Mouse (Mus musculus) CH12.LX (cell line): ENCODE data around the gene Fam222b. TPM values are rescaled to one million over a fixed set of nuclear protein-coding genes. Genes with fewer than 3 reads are reported as not detected.
A peak's percentile ranks its signal among the peaks of the same experiment; 100 is the strongest.

Source experiments
- DNase-seq: peaks from one replicate; pipeline ENCODE4 v3.0.0-alpha.2; 2013; ENCODE audit errors: extremely low read depth
- H3K27ac ChIP-seq: 2 replicates; pipeline ENCODE4 v1.5.1; 2012; ENCODE audit warnings: low read depth, mild to moderate bottlenecking, control low read depth, moderate library complexity; ENCODE audit not compliant: insufficient read depth
- H3K27me3 ChIP-seq: replicated peaks from 2 replicates; pipeline ENCODE3; 2012; ENCODE audit warnings: inconsistent platforms
- H3K36me3 ChIP-seq, 2 experiments: replicated peaks in 1 of 2; 2 replicates each; pipeline versions ENCODE3 to v1.6.1; 2012; ENCODE audit warnings: inconsistent platforms in 1 of 2, low read length in 1 of 2, mild to moderate bottlenecking in 1 of 2, mixed read lengths in 1 of 2, moderate library complexity in 1 of 2; ENCODE audit not compliant: control insufficient read depth in 1 of 2, insufficient read depth in 1 of 2
- H3K4me1 ChIP-seq, 2 experiments: 2 replicates each; pipeline ENCODE4 v1.6.1; 2012; ENCODE audit warnings: inconsistent platforms in 1 of 2, moderate library complexity in 1 of 2; ENCODE audit not compliant: insufficient read depth in 2 of 2, control insufficient read depth in 1 of 2
- H3K4me2 ChIP-seq: 2 replicates; pipeline ENCODE4 v1.6.1; 2012; ENCODE audit warnings: low read depth, mild to moderate bottlenecking, control low read depth; ENCODE audit not compliant: poor library complexity, insufficient read depth, severe bottlenecking
- H3K4me3 ChIP-seq, 3 experiments: fragments of 150-350 bp in 1 of 3; sonication (generic) in 1 of 3; replicated peaks in 1 of 3; 2 replicates each; pipeline versions ENCODE3 to v1.5.1; 2011 to 2012; ENCODE audit warnings: low read depth in 2 of 3, low read length in 2 of 3, mild to moderate bottlenecking in 2 of 3, moderate library complexity in 2 of 3, control low read depth in 1 of 3, improper control_type of control experiment in 1 of 3, inconsistent platforms in 1 of 3, mixed read lengths in 1 of 3; ENCODE audit not compliant: poor library complexity in 1 of 3
- H3K79me2 ChIP-seq: replicated peaks from 2 replicates; pipeline ENCODE4 v1.6.1; 2012; ENCODE audit warnings: mild to moderate bottlenecking, moderate library complexity; ENCODE audit not compliant: control insufficient read depth, poor library complexity, insufficient read depth, severe bottlenecking; ENCODE audit errors: extremely low read depth
- H3K9ac ChIP-seq: 2 replicates; pipeline ENCODE4 v1.6.1; 2012; ENCODE audit warnings: low read depth, mild to moderate bottlenecking, control low read depth, moderate library complexity; ENCODE audit not compliant: insufficient read depth
- H3K9me3 ChIP-seq: replicated peaks from 2 replicates; pipeline ENCODE3; 2012; ENCODE audit warnings: low read length, inconsistent platforms, mixed read lengths
- CHD1 ChIP-seq: IDR thresholded peaks from 2 replicates; pipeline ENCODE4 v1.6.1; 2012; ENCODE audit warnings: low read depth, low read length, improper control_type of control experiment, inconsistent platforms
- E2F4 ChIP-seq: IDR thresholded peaks from 2 replicates; pipeline ENCODE4 v1.6.1; 2011; ENCODE audit warnings: low read depth, low read length, improper control_type of control experiment; ENCODE audit not compliant: insufficient replicate concordance
- EP300 ChIP-seq: IDR thresholded peaks from 2 replicates; pipeline ENCODE4 v1.6.1; 2011; ENCODE audit warnings: low read length, improper control_type of control experiment
- ETS1 ChIP-seq: conservative IDR thresholded peaks from 2 replicates; pipeline ENCODE4 v1.6.1; 2012; ENCODE audit warnings: low read depth, mild to moderate bottlenecking, inconsistent platforms, low read length, improper control_type of control experiment, moderate library complexity
- GABPA ChIP-seq: IDR thresholded peaks from 2 replicates; pipeline ENCODE4 v1.6.1; 2012; ENCODE audit warnings: low read depth, low read length, improper control_type of control experiment, inconsistent platforms; ENCODE audit not compliant: insufficient replicate concordance
- HCFC1 ChIP-seq: IDR thresholded peaks from 2 replicates; pipeline ENCODE4 v1.6.1; 2012; ENCODE audit warnings: low read depth, mild to moderate bottlenecking, inconsistent platforms, low read length, improper control_type of control experiment
- IRF4 ChIP-seq: IDR thresholded peaks from 2 replicates; pipeline ENCODE4 v1.6.1; 2014; ENCODE audit warnings: low read depth, mild to moderate bottlenecking, inconsistent platforms, low read length, improper control_type of control experiment
- JUN ChIP-seq: IDR thresholded peaks from 2 replicates; pipeline ENCODE4 v1.6.1; 2011; ENCODE audit warnings: low read depth, mild to moderate bottlenecking, low read length, improper control_type of control experiment, moderate library complexity; ENCODE audit not compliant: insufficient read depth
- KAT2A ChIP-seq: IDR thresholded peaks from 2 replicates; pipeline ENCODE4 v1.6.1; 2012; ENCODE audit warnings: low read length, improper control_type of control experiment, inconsistent platforms; ENCODE audit not compliant: insufficient replicate concordance
- MAZ ChIP-seq: IDR thresholded peaks from 2 replicates; pipeline ENCODE4 v1.6.1; 2012; ENCODE audit warnings: low read depth, mild to moderate bottlenecking, inconsistent platforms, low read length, improper control_type of control experiment, moderate library complexity
- MEF2A ChIP-seq: IDR thresholded peaks from 2 replicates; pipeline ENCODE4 v1.6.1; 2014; ENCODE audit warnings: low read depth, mild to moderate bottlenecking, inconsistent platforms, low read length, improper control_type of control experiment, borderline replicate concordance
- MXI1 ChIP-seq: IDR thresholded peaks from 2 replicates; pipeline ENCODE4 v1.6.1; 2011; ENCODE audit warnings: mild to moderate bottlenecking, low read depth, low read length, improper control_type of control experiment
- MYC ChIP-seq: IDR thresholded peaks from 2 replicates; pipeline ENCODE4 v1.6.1; 2011; ENCODE audit warnings: low read depth, mild to moderate bottlenecking, improper control_type of control experiment, low read length
- NELFE ChIP-seq: IDR thresholded peaks from 2 replicates; pipeline ENCODE4 v1.6.1; 2011; ENCODE audit warnings: low read depth, low read length, improper control_type of control experiment
- NRF1 ChIP-seq: IDR thresholded peaks from 2 replicates; pipeline ENCODE4 v1.6.1; 2014; ENCODE audit warnings: low read depth, mild to moderate bottlenecking, inconsistent platforms, low read length, improper control_type of control experiment, moderate library complexity
- RAD21 ChIP-seq: IDR thresholded peaks from 2 replicates; pipeline ENCODE4 v1.6.1; 2011; ENCODE audit warnings: low read depth, mild to moderate bottlenecking, low read length, improper control_type of control experiment, moderate library complexity
- SMC3 ChIP-seq: IDR thresholded peaks from 2 replicates; pipeline ENCODE4 v1.6.1; 2011; ENCODE audit warnings: low read depth, low read length, improper control_type of control experiment
- TCF12 ChIP-seq: IDR thresholded peaks from 2 replicates; pipeline ENCODE4 v1.6.1; 2014; ENCODE audit warnings: low read depth, mild to moderate bottlenecking, inconsistent platforms, low read length, improper control_type of control experiment
- UBTF ChIP-seq: IDR thresholded peaks from 2 replicates; pipeline ENCODE4 v1.6.1; 2012; ENCODE audit warnings: low read depth, mild to moderate bottlenecking, inconsistent platforms, low read length, improper control_type of control experiment, moderate library complexity
- USF1 ChIP-seq: IDR thresholded peaks from 2 replicates; pipeline ENCODE4 v1.6.1; 2014; ENCODE audit warnings: low read depth, mild to moderate bottlenecking, inconsistent platforms, low read length, improper control_type of control experiment
- USF2 ChIP-seq: conservative IDR thresholded peaks from 2 replicates; pipeline ENCODE4 v1.6.1; 2011; ENCODE audit warnings: low read depth, low read length, improper control_type of control experiment
- ZC3H11A ChIP-seq: IDR thresholded peaks from 2 replicates; pipeline ENCODE4 v1.6.1; 2012; ENCODE audit warnings: low read depth, mild to moderate bottlenecking, inconsistent platforms, low read length, improper control_type of control experiment
- ZKSCAN1 ChIP-seq: IDR thresholded peaks from 2 replicates; pipeline ENCODE4 v1.6.1; 2012; ENCODE audit warnings: low read depth, inconsistent platforms, low read length, improper control_type of control experiment, borderline replicate concordance
- ZMIZ1 ChIP-seq: IDR thresholded peaks from 2 replicates; pipeline ENCODE4 v1.6.1; 2012; ENCODE audit warnings: low read depth, mild to moderate bottlenecking, inconsistent platforms, low read length, improper control_type of control experiment
- ZNF384 ChIP-seq: IDR thresholded peaks from 2 replicates; pipeline ENCODE4 v1.6.1; 2012; ENCODE audit warnings: low read depth, low read length, improper control_type of control experiment, inconsistent platforms
- dilution Hi-C: fragments of 300-500 bp; cut with MboI; formaldehyde crosslinking; loops from 2 replicates; pipeline ENCODE4 v1.14.3; 2020; ENCODE audit warnings: low sequenced_read_pairs; ENCODE audit not compliant: extremely low pct_unique_long_range_greater_than_20kb, extremely low pct_ligation_motif_present
- in situ Hi-C: fragments of 300-500 bp; cut with MboI; formaldehyde crosslinking; loops from 3 replicates; pipeline ENCODE4 v1.14.3; 2019; ENCODE audit warnings: low sequenced_read_pairs, low pct_ligation_motif_present, low pct_unique_long_range_greater_than_20kb, mixed read lengths
- polyA plus RNA-seq: library from polyadenylated mRNA; unstranded; fragments of >175 nt; gene quantifications from 2 replicates; pipeline ENCODE4 v1.2.1, GENCODE M21; 2012; ENCODE audit warnings: low read depth; ENCODE audit not compliant: insufficient read length
- total RNA-seq, 2 experiments: library from RNA; depleted of rRNA; stranded (reverse); fragments of 300-350 nt in 1 of 2; fragments of >200 nt in 1 of 2; gene quantifications; 2 replicates each; pipeline ENCODE4 v1.2.3; 2012 to 2014

Gene Fam222b
- total and polyA plus RNA-seq, 3 experiments = 5.9 to 34.4 (median 8.7) TPM

DNA sequence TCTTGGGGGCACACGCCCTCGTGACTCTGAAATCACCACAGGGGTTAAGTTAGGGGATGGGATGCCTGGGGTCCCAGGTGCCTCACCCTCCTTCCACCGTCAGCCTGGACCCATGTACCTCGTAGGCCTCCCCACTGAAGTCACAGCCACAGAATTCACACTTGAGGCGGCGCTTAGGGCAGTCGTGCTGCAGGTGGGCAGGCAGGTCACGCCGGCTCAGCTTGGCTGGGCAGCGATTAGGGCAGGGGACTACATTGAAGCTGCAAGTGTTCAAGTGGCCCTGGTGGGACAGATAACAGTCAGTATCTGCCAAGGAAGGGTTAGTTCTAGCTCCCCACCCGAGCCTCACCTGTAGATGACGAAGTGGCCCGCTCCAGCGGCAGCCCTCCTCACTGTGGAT, 66.7 kb downstream of the Fam222b start:
- H3K4me3 ChIP-seq = no peak overlapping the region
- TF ChIP-seq NELFE (no peak), EP300 (no peak), MXI1 (no peak), GABPA (no peak), SMC3 (no peak), JUN (no peak), ZKSCAN1 (no peak), USF1 (no peak), MEF2A (no peak), ZNF384 (no peak), ETS1 (no peak), E2F4 (no peak), RAD21 (no peak), ZC3H11A (no peak), KAT2A (no peak), CHD1 (no peak), MAZ (no peak)
- H3K4me1 ChIP-seq = peaks cover 24 to 51% of the 10 kb centered on the region in 2 experiments
- DNase-seq = no peak
- peaks cover 33% of the 10 kb centered on the region for H3K79me2 ChIP-seq
- H3K27me3 ChIP-seq = no peaks in the 10 kb centered on the region
- peak overlapping the region; percentile 10; the same call in 1 of the 2 replicates for H3K27ac ChIP-seq
- H3K36me3 ChIP-seq = peaks cover 53 to 64% of the 10 kb centered on the region in 2 experiments
- in situ Hi-C loops = no loop called here
- H3K9me3 ChIP-seq = no peaks in the 10 kb centered on the region
- no peak overlapping the region for H3K4me2 ChIP-seq
- H3K9ac ChIP-seq = no peak overlapping the region
- dilution Hi-C loops = no loop called here

GRCm38 (mm10) chr11:78161968-78162367, 67.5 kb downstream of the Fam222b start:
- Histone ChIP-seq H3K4me3 (no peak overlapping the region), H3K79me2 (peaks cover 33% of the 10 kb centered on the region), H3K9ac (no peak overlapping the region), H3K9me3 (no peaks in the 10 kb centered on the region), H3K4me1 (peaks cover 24 to 52% of the 10 kb centered on the region in 2 experiments), H3K36me3 (peaks cover 46 to 59% of the 10 kb centered on the region in 2 experiments), H3K27me3 (no peaks in the 10 kb centered on the region), H3K4me2 (no peak overlapping the region), H3K27ac (peak overlapping the region; percentile 91; the same call in 1 of the 2 replicates)
- dilution Hi-C loops = no loop called here
- TF ChIP-seq UBTF (no peak), HCFC1 (no peak), MAZ (no peak), TCF12 (no peak), ZNF384 (no peak), IRF4 (no peak), ZC3H11A (no peak), NRF1 (no peak), ZMIZ1 (no peak), KAT2A (no peak), NELFE (no peak), MYC (no peak), ETS1 (no peak), USF2 (no peak)
- DNase-seq = no peak
- in situ Hi-C loops = no loop called here
